In the genomic region with DNA sequence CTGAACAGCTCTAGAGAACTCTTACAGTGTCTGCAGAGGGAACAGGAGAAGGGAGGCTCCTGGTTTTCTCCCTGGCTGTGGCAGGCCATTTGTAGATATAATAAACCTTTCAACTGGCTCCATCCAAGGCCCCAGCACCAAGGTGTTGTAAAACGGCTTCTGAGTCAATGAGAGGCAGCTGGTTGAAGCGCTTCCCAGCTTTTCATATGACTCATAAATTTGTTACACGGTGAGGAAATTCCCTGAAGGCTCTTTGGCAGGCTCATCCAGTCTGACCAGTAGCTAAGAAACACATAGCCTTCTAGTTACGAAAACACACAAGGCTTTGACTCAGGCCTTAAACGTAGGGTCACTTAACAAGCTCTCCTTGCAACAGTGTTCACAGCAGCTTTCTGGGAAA, we compare ENCODE assay signal across 11 mouse cellular contexts.
DNase-seq lines count a peak whose midpoint lies in the region; ATAC-seq and TF ChIP-seq lines count a peak whose summit lies in the region.
"Had no signal": no experiment of that assay in that cellular context is flagged by ENCODE, and none has a peak within 500 bp of the region (broad histone marks: within the 10 kb centered on the region; RNA-seq: fewer than 3 reads in every experiment).

No protein-coding gene starts in this region.

- no peak overlapping the region for H3K27ac ChIP-seq in heart, adult 2 months
- no peak overlapping the region for H3K27ac ChIP-seq in heart, embryonic 11.5 days (ENCODE audit: low read depth, low read length)
- H3K27ac ChIP-seq in lung, postnatal 0 days (ENCODE audit: low read length) = no peak overlapping the region
- H3K27ac ChIP-seq in midbrain, embryonic 16.5 days (ENCODE audit: low read length) = no peak overlapping the region

- H3K36me3 ChIP-seq in heart, adult 2 months (ENCODE audit: control insufficient read depth, insufficient read depth, low read length) = no peaks in the 10 kb centered on the region
- no peaks in the 10 kb centered on the region for H3K36me3 ChIP-seq in heart, embryonic 11.5 days (ENCODE audit: control insufficient read depth, insufficient read depth, low read length)
- no peaks in the 10 kb centered on the region for H3K36me3 ChIP-seq in lung, postnatal 0 days (ENCODE audit: insufficient read depth, low read length)
- H3K36me3 ChIP-seq in midbrain, embryonic 16.5 days (ENCODE audit: control insufficient read depth, insufficient read depth, low read length) = no peaks in the 10 kb centered on the region

- H3K9ac ChIP-seq in heart, adult 2 months (ENCODE audit: low read depth, low read length) = no peak overlapping the region
- no peak overlapping the region for H3K9ac ChIP-seq in heart, embryonic 11.5 days (ENCODE audit: low read depth, low read length)
- H3K9ac ChIP-seq in lung, postnatal 0 days (replicated peaks; ENCODE audit: low read depth) = no peak overlapping the region
- H3K9ac ChIP-seq in midbrain, embryonic 16.5 days (ENCODE audit: low read depth, low read length) = no peak overlapping the region

- no peak for ATAC-seq in heart, embryonic 11.5 days (replicated peaks; ENCODE audit: insufficient number of reproducible peaks, low FRiP score, low TSS enrichment)
- peak; percentile 73 for ATAC-seq in lung, postnatal 0 days
- ATAC-seq in midbrain, embryonic 16.5 days = no peak
- ATAC-seq: forebrain, embryonic 14.5 days had no signal

- H3K4me2 ChIP-seq in heart, embryonic 11.5 days = no peak overlapping the region
- no peak overlapping the region for H3K4me2 ChIP-seq in lung, postnatal 0 days (replicated peaks; ENCODE audit: low read depth, low read length)
- no peak overlapping the region for H3K4me2 ChIP-seq in midbrain, embryonic 16.5 days (ENCODE audit: low read length)

- TF ChIP-seq EP300 in heart, adult 2 months (IDR thresholded peaks at IDR 0.05; ENCODE audit: insufficient read depth, low read depth, low read length) = no peak
- no peak for TF ChIP-seq EP300 in lung, postnatal 0 days (IDR thresholded peaks at IDR 0.05)

- 57% methylated on average over 5 of the region's 5 CpGs for WGBS in heart, adult 2 months
- 68% methylated on average over 5 of the region's 5 CpGs for WGBS in heart, embryonic 11.5 days (ENCODE audit: insufficient replicate concordance)
- WGBS in lung, postnatal 0 days = 28% methylated on average over 5 of the region's 5 CpGs
- 79% methylated on average over 5 of the region's 5 CpGs for WGBS in midbrain, embryonic 16.5 days

- no peak overlapping the region for H3K4me3 ChIP-seq in heart, adult 2 months
- no peak overlapping the region for H3K4me3 ChIP-seq in heart, embryonic 11.5 days (ENCODE audit: low read depth, low read length)
- no peak overlapping the region for H3K4me3 ChIP-seq in lung, postnatal 0 days (ENCODE audit: low read depth, low read length)
- H3K4me3 ChIP-seq in midbrain, embryonic 16.5 days (ENCODE audit: low read depth, low read length) = no peak overlapping the region

- H3K79me2 ChIP-seq in heart, adult 2 months (replicated peaks; ENCODE audit: control insufficient read depth, insufficient read depth, low read length) = no peaks in the 10 kb centered on the region

- intact Hi-C loops in heart, adult 2 months (cut with DNase I) = no loop called here

- TF ChIP-seq POLR2A in heart, adult 2 months (IDR thresholded peaks at IDR 0.05; ENCODE audit: insufficient read depth, low read depth, low read length) = no peak

- no peak for TF ChIP-seq CTCF in heart, adult 2 months (IDR thresholded peaks at IDR 0.05)
- no peak for TF ChIP-seq CTCF in lung, postnatal 0 days (IDR thresholded peaks at IDR 0.05)

- no peaks in the 10 kb centered on the region for H3K4me1 ChIP-seq in heart, adult 2 months (ENCODE audit: control insufficient read depth, insufficient read depth, low read length)
- no peaks in the 10 kb centered on the region for H3K4me1 ChIP-seq in heart, embryonic 11.5 days (ENCODE audit: control insufficient read depth, insufficient read depth, low read length)
- no peaks in the 10 kb centered on the region for H3K4me1 ChIP-seq in lung, postnatal 0 days (ENCODE audit: insufficient read depth, low read depth, low read length)
- no peaks in the 10 kb centered on the region for H3K4me1 ChIP-seq in midbrain, embryonic 16.5 days (ENCODE audit: control insufficient read depth, insufficient read depth, low read length)

- no peaks in the 10 kb centered on the region for H3K9me3 ChIP-seq in heart, embryonic 11.5 days (replicated peaks; ENCODE audit: control insufficient read depth, low read length)
- H3K9me3 ChIP-seq in lung, postnatal 0 days (ENCODE audit: low read length) = no peaks in the 10 kb centered on the region
- no peaks in the 10 kb centered on the region for H3K9me3 ChIP-seq in midbrain, embryonic 16.5 days (replicated peaks; ENCODE audit: control insufficient read depth, low read length, poor library complexity, severe bottlenecking)

- peak; percentile 24 to 50 for DNase-seq in heart, adult 2 months
- peak; percentile 53 for DNase-seq in adrenal gland, postnatal 10 days
- DNase-seq in heart, postnatal 4 days = peak; percentile 27
- peak; percentile 88 for DNase-seq in lung, postnatal 0 days (ENCODE audit: low spot score)
- no peak for DNase-seq in layer of hippocampus, postnatal 14 days (ENCODE audit: low spot score in 2 of 2)
- DNase-seq in cerebellum, adult 8-10 months = no peak
- DNase-seq: retina, postnatal 1 day; thymus, postnatal 25 days had no signal

- H3K27me3 ChIP-seq in heart, adult 2 months (ENCODE audit: control insufficient read depth, insufficient read depth, low read length) = no peaks in the 10 kb centered on the region
- 0 out of 2 replicates have a peak, but pooled peaks cover 5% of the 10 kb centered on the region for H3K27me3 ChIP-seq in heart, embryonic 11.5 days (ENCODE audit: control insufficient read depth, insufficient read depth, low read length)
- no peaks in the 10 kb centered on the region for H3K27me3 ChIP-seq in lung, postnatal 0 days (replicated peaks; ENCODE audit: insufficient read depth, low read length)
- no peaks in the 10 kb centered on the region for H3K27me3 ChIP-seq in midbrain, embryonic 16.5 days (ENCODE audit: control insufficient read depth, insufficient read depth, low read depth, low read length)

Comparison
In these comparisons a context has a peak if more than half of its experiments do, and no peak if none do; other contexts are left out.
1. DNase-seq: peak in heart, adult 2 months (2 of 2), adrenal gland, postnatal 10 days (single experiment), heart, postnatal 4 days (single experiment) and lung, postnatal 0 days (single experiment); none in layer of hippocampus, postnatal 14 days (0 of 2) and cerebellum, adult 8-10 months (single experiment).